In the genomic region with DNA sequence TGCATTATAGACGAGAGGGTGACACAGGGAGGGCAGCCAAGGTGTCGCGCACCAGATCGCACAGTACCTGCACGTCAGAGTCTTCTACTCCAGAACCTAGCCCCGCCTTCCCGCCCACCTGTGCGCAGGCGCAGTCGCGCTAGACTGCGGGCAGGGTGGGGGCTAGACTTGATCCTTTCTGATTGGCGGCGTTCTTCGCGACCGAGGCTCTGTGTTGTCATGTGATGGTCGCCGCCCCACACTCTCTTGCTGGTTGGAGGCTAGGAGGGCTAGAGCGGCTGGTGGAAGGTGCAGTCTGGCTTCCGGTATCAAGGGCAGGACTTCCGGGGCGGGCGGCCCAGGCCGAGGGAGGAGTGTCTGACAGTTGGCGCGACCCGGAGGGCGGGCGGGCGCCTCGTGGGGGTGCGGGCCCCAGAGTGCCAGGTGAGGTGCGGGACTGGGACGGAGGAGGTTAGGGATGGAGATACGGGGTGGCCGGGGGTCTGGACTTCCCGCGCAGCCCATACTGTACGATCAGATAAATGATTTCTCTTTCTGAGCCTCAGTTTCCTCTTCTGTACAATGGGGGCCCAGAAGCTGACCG, we compare ENCODE assay signal across 8 mouse cellular contexts. TPM values are rescaled to one million over a fixed set of nuclear protein-coding genes. Genes with fewer than 3 reads are reported as not detected.
DNase-seq lines count a peak whose midpoint lies in the region; ATAC-seq and TF ChIP-seq lines count a peak whose summit lies in the region.

A gene (minus strand): TSS at position 288 of the 583 bp plus-strand sequence.
A gene (plus strand): TSS at position 303 of the 583 bp plus-strand sequence.

- no peak for TF ChIP-seq CTCF in bone marrow macrophage, adult 2 months (IDR thresholded peaks at IDR 0.05; ENCODE audit: low read depth, low read length)
- TF ChIP-seq CTCF in embryonic fibroblast, embryonic 13.5 days (IDR thresholded peaks at IDR 0.05; ENCODE audit: borderline replicate concordance, insufficient read depth, low read length) = no peak

- no peaks in the 10 kb centered on the region for H3K9me3 ChIP-seq in kidney, embryonic 14.5 days (ENCODE audit: control insufficient read depth, low read length)
- H3K9me3 ChIP-seq in limb, embryonic 15.5 days = no peaks in the 10 kb centered on the region

- peak within 1 kb of the TSS; percentile 90 for H3K4me3 ChIP-seq in bone marrow macrophage, adult 2 months (ENCODE audit: insufficient read depth, low read length)
- H3K4me3 ChIP-seq in embryonic fibroblast, embryonic 13.5 days (ENCODE audit: insufficient read depth, low read length) = peak within 1 kb of the TSS; percentile 95
- peak within 1 kb of the TSS; percentile 82 for H3K4me3 ChIP-seq in kidney, embryonic 14.5 days (ENCODE audit: low read length)
- H3K4me3 ChIP-seq in limb, embryonic 15.5 days = peak within 1 kb of the TSS; percentile 82

- peaks cover 6% of the 10 kb centered on the region for H3K36me3 ChIP-seq in kidney, embryonic 14.5 days (ENCODE audit: control insufficient read depth, insufficient read depth, low read length)
- peaks cover 10% of the 10 kb centered on the region for H3K36me3 ChIP-seq in limb, embryonic 15.5 days

- ATAC-seq in kidney, embryonic 14.5 days (ENCODE audit: low FRiP score, low TSS enrichment) = peak; percentile 100
- ATAC-seq in limb, embryonic 15.5 days (ENCODE audit: insufficient number of reproducible peaks, low FRiP score, low TSS enrichment, low read depth) = peak; percentile 99

- H3K4me1 ChIP-seq in bone marrow macrophage, adult 2 months (ENCODE audit: control insufficient read depth, insufficient read depth, low read length) = peaks cover 25% of the 10 kb centered on the region
- H3K4me1 ChIP-seq in embryonic fibroblast, embryonic 13.5 days (ENCODE audit: control insufficient read depth, insufficient read depth, low read length) = no peaks in the 10 kb centered on the region
- peaks cover 5% of the 10 kb centered on the region; the same call in 1 of the 2 replicates for H3K4me1 ChIP-seq in kidney, embryonic 14.5 days (ENCODE audit: control insufficient read depth, insufficient read depth, low read length)
- peaks cover 17% of the 10 kb centered on the region for H3K4me1 ChIP-seq in limb, embryonic 15.5 days

- H3K27ac ChIP-seq in bone marrow macrophage, adult 2 months (ENCODE audit: insufficient read depth, low read depth, low read length) = peak within 1 kb of the TSS; percentile 88
- no peak within 1 kb of the TSS; the same call in 1 of the 2 replicates for H3K27ac ChIP-seq in embryonic fibroblast, embryonic 13.5 days (ENCODE audit: insufficient read depth, low read length)
- no peak within 1 kb of the TSS for H3K27ac ChIP-seq in kidney, embryonic 14.5 days (ENCODE audit: low read depth, low read length)
- H3K27ac ChIP-seq in limb, embryonic 15.5 days = no peak within 1 kb of the TSS; the same call in 1 of the 2 replicates

- peak within 1 kb of the TSS; percentile 75 for H3K9ac ChIP-seq in kidney, embryonic 14.5 days (ENCODE audit: low read depth, low read length)
- H3K9ac ChIP-seq in limb, embryonic 15.5 days = peak within 1 kb of the TSS; percentile 68

- H3K4me2 ChIP-seq in kidney, embryonic 14.5 days (replicated peaks; ENCODE audit: low read depth, low read length) = peak within 1 kb of the TSS; percentile 65
- peak within 1 kb of the TSS; percentile 72 for H3K4me2 ChIP-seq in limb, embryonic 15.5 days

- under 1% methylated on average over 38 of the region's 41 CpGs for WGBS in kidney, embryonic 14.5 days
- WGBS in limb, embryonic 15.5 days = under 1% methylated on average over 41 of the region's 41 CpGs

- peak; percentile 68; the same call in 1 of the 2 replicates for TF ChIP-seq POLR2A in bone marrow macrophage, adult 2 months (IDR thresholded peaks at IDR 0.05; ENCODE audit: borderline replicate concordance, low read depth, low read length)
- TF ChIP-seq POLR2A in embryonic fibroblast, embryonic 13.5 days (IDR thresholded peaks at IDR 0.05; ENCODE audit: low read depth, low read length) = peak; percentile 73

- no peaks in the 10 kb centered on the region for H3K27me3 ChIP-seq in kidney, embryonic 14.5 days (ENCODE audit: control insufficient read depth, insufficient read depth, low read length)
- H3K27me3 ChIP-seq in limb, embryonic 15.5 days = no peaks in the 10 kb centered on the region

- peak; percentile 98 for DNase-seq in A20 (ENCODE audit: low read depth, low spot score)
- DNase-seq in heart, adult 9 months (ENCODE audit: low spot score in 2 of 2) = peak; percentile 96 to 98
- peak; percentile 70 to 77 for DNase-seq in monocyte, adult 2 months (ENCODE audit: low read depth in 1 of 2, low spot score in 2 of 2)
- DNase-seq in spleen, postnatal 36 days (ENCODE audit: low spot score in 2 of 2) = peak; percentile 98

RNA-seq across cellular contexts. Expression of the first gene that starts in this region (rescaled TPM):
- 397 TPM in 2 replicates for polyA plus RNA-seq in bone marrow macrophage, adult 2 months (2012; ENCODE audit: insufficient read depth, insufficient read length, missing spikeins)
- polyA plus RNA-seq in embryonic fibroblast, embryonic 13.5 days (2011; ENCODE audit: insufficient read length, low read depth, missing spikeins) = 195 and 211 TPM in 2 replicates
- 63.9 and 78.8 TPM in 2 replicates for polyA plus RNA-seq in kidney, embryonic 14.5 days (2014; fragmentation: Nextera tagmentation; extraction: Ambion mirVana)
- 134 and 140 TPM in 2 replicates for polyA plus RNA-seq in limb, embryonic 15.5 days (2015; fragmentation: Nextera tagmentation; extraction: Ambion mirVana)

RNA-seq across cellular contexts. Expression of the second gene that starts in this region (rescaled TPM):
- 53.6 and 59.8 TPM in 2 replicates for polyA plus RNA-seq in bone marrow macrophage, adult 2 months (2012; ENCODE audit: insufficient read depth, insufficient read length, missing spikeins)
- 12.6 and 14.0 TPM in 2 replicates for polyA plus RNA-seq in embryonic fibroblast, embryonic 13.5 days (2011; ENCODE audit: insufficient read length, low read depth, missing spikeins)
- polyA plus RNA-seq in kidney, embryonic 14.5 days (2014; fragmentation: Nextera tagmentation; extraction: Ambion mirVana) = 19.7 and 21.4 TPM in 2 replicates
- 32.9 and 39.3 TPM in 2 replicates for polyA plus RNA-seq in limb, embryonic 15.5 days (2015; fragmentation: Nextera tagmentation; extraction: Ambion mirVana)
